Mouse (Mus musculus) kidney, adult 2 months (tissue): ENCODE measurements around the gene Comtd1. TPM values are rescaled to one million over a fixed set of nuclear protein-coding genes. Genes with fewer than 3 reads are reported as not detected.

Source experiments
- DNase-seq: peaks from one replicate; pipeline ENCODE4 v3.0.0; 2021
- H3K27ac ChIP-seq: fragments of 200-500 bp; 2 replicates; pipeline ENCODE4 v1.5.1; 2012; ENCODE audit warnings: low read depth, low read length, control low read depth, inconsistent platforms; ENCODE audit not compliant: insufficient read depth
- H3K27me3 ChIP-seq: fragments of 200-500 bp; replicated peaks from 2 replicates; pipeline ENCODE4 v1.6.1; 2012; ENCODE audit warnings: mild to moderate bottlenecking, moderate library complexity, low read length, inconsistent platforms; ENCODE audit not compliant: control insufficient read depth, insufficient read depth
- H3K36me3 ChIP-seq: fragments of 200-500 bp; 2 replicates; pipeline ENCODE4 v1.6.1; 2012; ENCODE audit warnings: mild to moderate bottlenecking, moderate library complexity, low read length, inconsistent platforms; ENCODE audit not compliant: control insufficient read depth, insufficient read depth
- H3K4me1 ChIP-seq: fragments of 200-500 bp; 2 replicates; pipeline ENCODE4 v1.6.1; 2011; ENCODE audit warnings: low read length; ENCODE audit not compliant: control insufficient read depth, insufficient read depth
- H3K4me3 ChIP-seq: fragments of 200-500 bp; 2 replicates; pipeline ENCODE4 v1.5.1; 2011; ENCODE audit warnings: mild to moderate bottlenecking, low read depth, low read length, control low read depth; ENCODE audit not compliant: insufficient read depth
- CTCF ChIP-seq: fragments of 200-500 bp; conservative IDR thresholded peaks from 2 replicates; pipeline ENCODE4 v1.5.1; 2011; ENCODE audit warnings: low read depth, mild to moderate bottlenecking, control low read depth, low read length, moderate library complexity, mixed read lengths; ENCODE audit not compliant: insufficient read depth, insufficient read length
- POLR2A ChIP-seq: fragments of 200-500 bp; IDR thresholded peaks from one replicate; pipeline ENCODE4 v1.6.1; 2011; ENCODE audit warnings: low read depth, low read length, control low read depth
- WGBS: fragments of 180-500 bp; shearing (Covaris S2); methylation state at CpG from one replicate; pipeline ENCODE4 v1.1.7; 2018; 5-methylcytosine and 5-hydroxymethylcytosine counted together
- polyA plus RNA-seq: library from polyadenylated mRNA; depleted of rRNA; stranded (reverse); fragments of >200 nt; gene quantifications from 2 replicates; pipeline ENCODE4 v1.2.3, GENCODE M21; 2012

Gene Comtd1
- polyA plus RNA-seq, 1 experiment = 35.2 TPM

DNA sequence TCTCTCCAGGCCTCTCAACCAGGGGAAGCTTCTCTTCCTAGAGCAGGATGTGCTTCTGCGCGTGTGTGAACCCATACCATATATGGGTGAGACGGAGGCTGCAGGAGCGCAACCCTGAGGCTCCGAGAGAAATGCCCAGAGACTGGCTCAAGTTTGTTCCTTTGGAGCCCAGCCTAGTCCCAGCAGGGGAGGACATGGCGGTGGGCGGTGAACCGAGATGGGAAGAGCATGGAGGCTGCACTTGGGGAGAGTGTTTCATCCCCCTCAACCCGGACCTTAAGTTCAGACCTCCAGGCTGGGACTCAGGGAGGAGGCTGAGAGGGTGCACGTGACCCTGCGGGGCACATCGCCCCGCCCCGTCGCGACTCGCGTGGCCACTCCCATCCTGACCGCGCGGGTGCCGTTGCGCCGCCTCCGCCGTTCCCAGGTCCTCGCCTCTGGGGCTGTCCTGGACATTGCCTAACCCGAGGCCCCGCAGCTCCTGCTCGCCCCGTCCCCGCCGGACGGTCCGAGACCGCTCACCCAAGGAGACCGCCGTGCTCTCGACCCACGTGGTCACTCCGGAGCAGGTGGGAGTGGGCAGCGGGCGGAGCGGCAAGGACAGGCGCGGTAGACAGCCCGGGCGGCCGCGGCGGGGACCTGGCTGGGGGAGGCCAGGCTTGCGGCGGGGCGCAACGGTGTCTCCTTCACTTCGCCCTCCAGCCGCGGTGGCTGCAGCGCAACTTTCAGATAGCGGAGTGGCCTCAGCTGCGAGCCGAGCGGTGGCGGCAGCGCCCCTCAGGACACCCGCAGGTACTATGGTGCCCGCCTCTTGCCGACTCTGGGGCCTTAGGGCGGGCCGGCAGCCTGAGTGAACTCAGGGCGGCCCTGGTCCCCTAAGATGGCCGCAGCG lies 17.7 kb downstream of the Comtd1 start:
- peaks cover 1% of the 10 kb centered on the region for H3K36me3 ChIP-seq
- under 1% methylated on average over 72 of the region's 73 CpGs for WGBS
- peak overlapping the region; percentile 99 for H3K27ac ChIP-seq
- peaks cover 9% of the 10 kb centered on the region; the same call in 1 of the 2 replicates for H3K4me1 ChIP-seq
- peak overlapping the region; percentile 99 for H3K4me3 ChIP-seq
- H3K27me3 ChIP-seq = no peaks in the 10 kb centered on the region
- TF ChIP-seq CTCF (no peak), POLR2A (peak; percentile 88)
- DNase-seq = peak; percentile 98

GRCm38 (mm10) chr14:21825786-21826491 lies 22.8 kb downstream of the Comtd1 start:
- DNase-seq = no peak
- WGBS = 66% methylated on average over 9 of the region's 9 CpGs

DNA sequence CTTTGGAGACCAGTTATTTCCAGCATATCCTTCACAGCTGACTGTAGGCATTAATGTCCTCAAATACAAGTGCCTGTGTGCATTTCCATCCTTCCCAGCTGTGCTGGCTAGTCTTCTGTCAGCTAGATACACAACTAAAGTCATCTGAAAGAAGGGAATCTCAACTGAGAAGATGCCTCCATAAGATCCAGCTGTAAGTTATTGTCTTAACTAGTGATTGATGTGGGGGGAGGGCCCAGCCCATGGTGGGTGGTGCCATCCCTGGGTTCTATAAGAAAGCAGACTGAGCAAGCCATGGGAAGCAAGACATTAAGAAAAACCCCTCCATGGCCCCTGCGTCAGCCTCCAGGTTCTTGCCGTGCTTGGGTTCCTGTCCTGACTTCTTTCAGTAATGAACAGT lies 23.8 kb downstream of the Comtd1 start, which contains the start of gene Vdac2:
Vdac2 (plus strand) TSS at position 301 of the 400 bp plus-strand sequence.
- H3K27ac ChIP-seq = 0 out of 2 replicates have a peak within 1 kb of the TSS, but pooled peaks have one; percentile 2
- no peak within 1 kb of the TSS for H3K4me3 ChIP-seq
- no peak for DNase-seq
- no peaks in the 10 kb centered on the region for H3K36me3 ChIP-seq
- TF ChIP-seq POLR2A (no peak), CTCF (no peak)
- WGBS = 92% methylated on average over 2 of the region's 2 CpGs
- H3K4me1 ChIP-seq = peaks cover 5% of the 10 kb centered on the region; the same call in 1 of the 2 replicates
- H3K27me3 ChIP-seq = no peaks in the 10 kb centered on the region

More at GRCm38 (mm10) chr14:21825786-21826491, 22.8 kb downstream of the Comtd1 start:
- no peak overlapping the region for H3K4me3 ChIP-seq
- TF ChIP-seq CTCF = no peak
- TF ChIP-seq POLR2A = no peak
- no peak overlapping the region for H3K27ac ChIP-seq
- no peaks in the 10 kb centered on the region for H3K36me3 ChIP-seq
- H3K27me3 ChIP-seq = no peaks in the 10 kb centered on the region
- peaks cover 5% of the 10 kb centered on the region; the same call in 1 of the 2 replicates for H3K4me1 ChIP-seq

DNA sequence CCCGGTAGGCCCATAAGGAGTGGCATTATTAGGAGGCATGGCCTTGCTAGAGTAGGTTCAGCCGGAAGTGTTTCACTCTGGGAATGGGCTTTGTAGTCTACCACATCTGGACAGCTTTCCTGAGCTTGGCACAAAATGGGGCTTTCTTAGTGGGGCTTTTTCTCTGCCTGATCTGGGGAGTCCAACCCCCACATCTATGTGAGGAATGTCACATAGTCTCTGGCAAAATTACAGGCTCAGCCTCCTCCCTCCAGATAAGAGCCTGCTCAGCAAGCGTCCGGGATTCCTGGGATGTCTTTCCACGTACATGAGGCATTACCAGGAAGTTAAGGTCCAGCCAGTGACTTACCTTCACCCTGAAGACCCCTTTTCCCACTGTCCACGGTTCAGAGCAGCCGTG lies 24.9 kb downstream of the Comtd1 start:
- Histone ChIP-seq H3K4me1 (peaks cover 5% of the 10 kb centered on the region; the same call in 1 of the 2 replicates), H3K27me3 (no peaks in the 10 kb centered on the region), H3K36me3 (no peaks in the 10 kb centered on the region), H3K4me3 (no peak overlapping the region), H3K27ac (peak overlapping the region; percentile 52)
- TF ChIP-seq POLR2A = no peak
- no peak for TF ChIP-seq CTCF
- 64% methylated on average over 7 of the region's 7 CpGs for WGBS
- peak; percentile 33 for DNase-seq

DNA sequence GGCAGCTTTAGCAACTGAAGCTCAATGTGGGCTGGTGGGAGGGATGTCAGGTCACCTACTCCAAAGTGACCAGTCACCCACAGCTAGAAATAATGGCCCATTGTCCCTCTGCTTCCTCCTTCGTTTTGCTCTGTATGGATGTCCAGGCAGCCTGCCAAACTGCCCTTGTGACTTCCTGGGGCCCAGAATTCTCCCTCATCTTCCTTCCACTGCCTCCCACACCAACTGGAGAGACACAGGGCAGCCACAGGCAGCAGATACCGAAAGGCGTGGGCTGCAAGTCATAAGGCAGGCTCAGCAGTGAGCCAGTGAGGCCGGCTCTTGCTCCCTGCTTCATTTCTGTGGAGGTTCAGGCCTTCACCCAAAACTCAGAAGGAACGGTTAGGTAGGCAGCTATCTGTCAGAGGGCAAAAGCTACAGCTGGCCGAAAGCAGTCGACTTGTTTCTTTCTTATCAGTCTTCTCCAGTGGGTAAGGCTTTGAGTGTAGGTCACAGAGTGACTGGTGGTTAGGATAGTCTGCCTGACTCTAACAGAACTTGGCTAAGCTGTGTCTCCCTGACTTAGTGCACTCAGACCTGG lies 25.9 kb downstream of the Comtd1 start:
- H3K4me3 ChIP-seq = no peak overlapping the region
- no peaks in the 10 kb centered on the region for H3K27me3 ChIP-seq
- H3K36me3 ChIP-seq = no peaks in the 10 kb centered on the region
- DNase-seq = peak; percentile 93
- H3K27ac ChIP-seq = peak overlapping the region; percentile 94
- no peak for TF ChIP-seq CTCF
- TF ChIP-seq POLR2A = peak; percentile 61
- 27% methylated on average over 7 of the region's 7 CpGs for WGBS
- H3K4me1 ChIP-seq = peaks cover 5% of the 10 kb centered on the region; the same call in 1 of the 2 replicates

- H3K27me3 ChIP-seq = no peaks in the 10 kb centered on the region
- DNase-seq = no peak
- H3K4me1 ChIP-seq = peaks cover 5% of the 10 kb centered on the region; the same call in 1 of the 2 replicates
- 77% methylated on average over 7 of the region's 7 CpGs for WGBS
- TF ChIP-seq CTCF (no peak), POLR2A (no peak)
- no peaks in the 10 kb centered on the region for H3K36me3 ChIP-seq
- no peak overlapping the region for H3K4me3 ChIP-seq
- no peak overlapping the region for H3K27ac ChIP-seq
Observed at GRCm38 (mm10) chr14:21822307-21822706, 26.5 kb downstream of the Comtd1 start.
